Mouse (Mus musculus): ENCODE measurements at regions not wholly inside any gene's neighbourhood (a gene's known extent, or its start where the extent isn't known, plus 50 kb on each side); places are given as distances from the start of the nearest gene placed in this dataset.
A peak's percentile ranks its signal among the peaks of the same experiment; 100 is the strongest.

- Histone ChIP-seq H3K9ac (ENCODE audit: low read length) (no peak overlapping the region), H3K9me3 (ENCODE audit: control insufficient read depth, low read length) (no peaks in the 10 kb centered on the region), H3K4me2 (ENCODE audit: low read length) (no peak overlapping the region), H3K27me3 (ENCODE audit: control insufficient read depth, insufficient read depth, low read length) (no peaks in the 10 kb centered on the region), H3K4me3 (ENCODE audit: control insufficient read depth in 1 of 2, insufficient read depth in 1 of 2, low read depth in 1 of 2, low read length in 2 of 2) (no peak overlapping the region), H3K36me3 (ENCODE audit: control insufficient read depth, insufficient read depth, low read length) (no peaks in the 10 kb centered on the region), H3K4me1 (ENCODE audit: control insufficient read depth in 2 of 2, insufficient read depth in 2 of 2, low read length in 2 of 2) (no peaks in the 10 kb centered on the region), H3K27ac (replicated peaks in 1 of 2; ENCODE audit: control insufficient read depth in 1 of 2, insufficient read depth in 1 of 2, low read depth in 2 of 2, low read length in 2 of 2) (no peak overlapping the region)
- 73% methylated on average over 1 of the region's 1 CpGs for WGBS
- no peak for ATAC-seq (ENCODE audit: insufficient number of reproducible peaks, insufficient read depth, low FRiP score, low read depth)
Measured at GRCm38 (mm10) chr6:18628591-18628990, 113.9 kb upstream of the Cttnbp2 start.

GRCm38 (mm10) chr6:18633540-18634200 lies 119.0 kb upstream of the Cttnbp2 start:
- Histone ChIP-seq H3K9ac (ENCODE audit: low read length) (no peak overlapping the region), H3K4me3 (ENCODE audit: control insufficient read depth in 1 of 2, insufficient read depth in 1 of 2, low read depth in 1 of 2, low read length in 2 of 2) (no peak overlapping the region), H3K4me1 (ENCODE audit: control insufficient read depth in 2 of 2, insufficient read depth in 2 of 2, low read length in 2 of 2) (no peaks in the 10 kb centered on the region), H3K27me3 (ENCODE audit: control insufficient read depth, insufficient read depth, low read length) (no peaks in the 10 kb centered on the region), H3K9me3 (ENCODE audit: control insufficient read depth, low read length) (peaks cover 3% of the 10 kb centered on the region; the same call in 1 of the 2 replicates), H3K36me3 (ENCODE audit: control insufficient read depth, insufficient read depth, low read length) (no peaks in the 10 kb centered on the region), H3K27ac (replicated peaks in 1 of 2; ENCODE audit: control insufficient read depth in 1 of 2, insufficient read depth in 1 of 2, low read depth in 2 of 2, low read length in 2 of 2) (no peak overlapping the region), H3K4me2 (ENCODE audit: low read length) (no peak overlapping the region)
- 83% methylated on average over 2 of the region's 2 CpGs for WGBS
- ATAC-seq (ENCODE audit: insufficient number of reproducible peaks, insufficient read depth, low FRiP score, low read depth), result no peak

- Histone ChIP-seq H3K4me1 (ENCODE audit: control insufficient read depth in 2 of 2, insufficient read depth in 2 of 2, low read length in 2 of 2) (no peaks in the 10 kb centered on the region), H3K27ac (replicated peaks in 1 of 2; ENCODE audit: control insufficient read depth in 1 of 2, insufficient read depth in 1 of 2, low read depth in 2 of 2, low read length in 2 of 2) (no peak overlapping the region), H3K4me2 (ENCODE audit: low read length) (no peak overlapping the region), H3K9me3 (ENCODE audit: control insufficient read depth, low read length) (peaks cover 3% of the 10 kb centered on the region; the same call in 1 of the 2 replicates), H3K27me3 (ENCODE audit: control insufficient read depth, insufficient read depth, low read length) (no peaks in the 10 kb centered on the region), H3K9ac (ENCODE audit: low read length) (no peak overlapping the region), H3K36me3 (ENCODE audit: control insufficient read depth, insufficient read depth, low read length) (no peaks in the 10 kb centered on the region), H3K4me3 (ENCODE audit: control insufficient read depth in 1 of 2, insufficient read depth in 1 of 2, low read depth in 1 of 2, low read length in 2 of 2) (no peak overlapping the region)
- 40% methylated on average over 3 of the region's 3 CpGs for WGBS
- ATAC-seq (ENCODE audit: insufficient number of reproducible peaks, insufficient read depth, low FRiP score, low read depth), result no peak
Measured at GRCm38 (mm10) chr6:18639712-18640383, 125.2 kb upstream of the Cttnbp2 start.

GRCm38 (mm10) chr6:18648898-18649591 lies 134.4 kb upstream of the Cttnbp2 start:
- H3K4me2 ChIP-seq (ENCODE audit: low read length), result no peak overlapping the region
- H3K27me3 ChIP-seq (ENCODE audit: control insufficient read depth, insufficient read depth, low read length), result no peaks in the 10 kb centered on the region
- H3K4me3 ChIP-seq (ENCODE audit: control insufficient read depth in 1 of 2, insufficient read depth in 1 of 2, low read depth in 1 of 2, low read length in 2 of 2), result no peak overlapping the region
- ATAC-seq (ENCODE audit: insufficient number of reproducible peaks, insufficient read depth, low FRiP score, low read depth), result no peak
- 78% methylated on average over 5 of the region's 5 CpGs for WGBS
- H3K4me1 ChIP-seq (ENCODE audit: control insufficient read depth in 2 of 2, insufficient read depth in 2 of 2, low read length in 2 of 2), result peaks cover 0 to 5% of the 10 kb centered on the region in 2 experiments; a peak in 2 of 4 replicates
- no peak overlapping the region for H3K9ac ChIP-seq (ENCODE audit: low read length)
- H3K27ac ChIP-seq (replicated peaks in 1 of 2; ENCODE audit: control insufficient read depth in 1 of 2, insufficient read depth in 1 of 2, low read depth in 2 of 2, low read length in 2 of 2), result no peak overlapping the region
- H3K36me3 ChIP-seq (ENCODE audit: control insufficient read depth, insufficient read depth, low read length), result no peaks in the 10 kb centered on the region
- no peaks in the 10 kb centered on the region for H3K9me3 ChIP-seq (ENCODE audit: control insufficient read depth, low read length)

GRCm38 (mm10) chr6:18651319-18651718 lies 136.7 kb upstream of the Cttnbp2 start:
- WGBS, result 72% methylated on average over 3 of the region's 3 CpGs

GRCm38 (mm10) chr6:18652006-18652601 lies 137.5 kb upstream of the Cttnbp2 start:
- 30% methylated on average over 12 of the region's 12 CpGs for WGBS
- H3K36me3 ChIP-seq (ENCODE audit: control insufficient read depth, insufficient read depth, low read length), result no peaks in the 10 kb centered on the region
- H3K4me1 ChIP-seq (ENCODE audit: control insufficient read depth in 2 of 2, insufficient read depth in 2 of 2, low read length in 2 of 2), result peaks cover 0 to 5% of the 10 kb centered on the region in 2 experiments; a peak in 2 of 4 replicates
- H3K4me2 ChIP-seq (ENCODE audit: low read length), result no peak overlapping the region
- H3K9me3 ChIP-seq (ENCODE audit: control insufficient read depth, low read length), result no peaks in the 10 kb centered on the region
- H3K27ac ChIP-seq (replicated peaks in 1 of 2; ENCODE audit: control insufficient read depth in 1 of 2, insufficient read depth in 1 of 2, low read depth in 2 of 2, low read length in 2 of 2), result 0 out of 4 replicates have a peak overlapping the region, but pooled peaks of 1 of the 2 experiments have one; percentile 59
- H3K4me3 ChIP-seq (ENCODE audit: control insufficient read depth in 1 of 2, insufficient read depth in 1 of 2, low read depth in 1 of 2, low read length in 2 of 2), result no peak overlapping the region
- no peak for ATAC-seq (ENCODE audit: insufficient number of reproducible peaks, insufficient read depth, low FRiP score, low read depth)
- H3K9ac ChIP-seq (ENCODE audit: low read length), result no peak overlapping the region
- no peaks in the 10 kb centered on the region for H3K27me3 ChIP-seq (ENCODE audit: control insufficient read depth, insufficient read depth, low read length)

More at GRCm38 (mm10) chr6:18651319-18651718, 136.7 kb upstream of the Cttnbp2 start:
- no peaks in the 10 kb centered on the region for H3K27me3 ChIP-seq (ENCODE audit: control insufficient read depth, insufficient read depth, low read length)
- no peaks in the 10 kb centered on the region for H3K9me3 ChIP-seq (ENCODE audit: control insufficient read depth, low read length)
- H3K9ac ChIP-seq (ENCODE audit: low read length), result no peak overlapping the region
- no peak overlapping the region for H3K4me2 ChIP-seq (ENCODE audit: low read length)
- H3K4me3 ChIP-seq (ENCODE audit: control insufficient read depth in 1 of 2, insufficient read depth in 1 of 2, low read depth in 1 of 2, low read length in 2 of 2), result no peak overlapping the region
- peaks cover 0 to 5% of the 10 kb centered on the region in 2 experiments; a peak in 2 of 4 replicates for H3K4me1 ChIP-seq (ENCODE audit: control insufficient read depth in 2 of 2, insufficient read depth in 2 of 2, low read length in 2 of 2)
- H3K27ac ChIP-seq (replicated peaks in 1 of 2; ENCODE audit: control insufficient read depth in 1 of 2, insufficient read depth in 1 of 2, low read depth in 2 of 2, low read length in 2 of 2), result no peak overlapping the region
- no peak for ATAC-seq (ENCODE audit: insufficient number of reproducible peaks, insufficient read depth, low FRiP score, low read depth)
- no peaks in the 10 kb centered on the region for H3K36me3 ChIP-seq (ENCODE audit: control insufficient read depth, insufficient read depth, low read length)

GRCm38 (mm10) chr6:18654275-18654674 lies 139.6 kb upstream of the Cttnbp2 start:
- ATAC-seq (ENCODE audit: insufficient number of reproducible peaks, insufficient read depth, low FRiP score, low read depth), result no peak
- H3K4me3 ChIP-seq (ENCODE audit: control insufficient read depth in 1 of 2, insufficient read depth in 1 of 2, low read depth in 1 of 2, low read length in 2 of 2), result no peak overlapping the region
- WGBS, result 49% methylated on average over 6 of the region's 6 CpGs

More at GRCm38 (mm10) chr6:18654275-18654674, 139.6 kb upstream of the Cttnbp2 start:
- no peaks in the 10 kb centered on the region for H3K36me3 ChIP-seq (ENCODE audit: control insufficient read depth, insufficient read depth, low read length)
- H3K27ac ChIP-seq (replicated peaks in 1 of 2; ENCODE audit: control insufficient read depth in 1 of 2, insufficient read depth in 1 of 2, low read depth in 2 of 2, low read length in 2 of 2), result no peak overlapping the region
- no peak overlapping the region for H3K4me2 ChIP-seq (ENCODE audit: low read length)
- H3K27me3 ChIP-seq (ENCODE audit: control insufficient read depth, insufficient read depth, low read length), result no peaks in the 10 kb centered on the region
- no peaks in the 10 kb centered on the region for H3K9me3 ChIP-seq (ENCODE audit: control insufficient read depth, low read length)
- H3K9ac ChIP-seq (ENCODE audit: low read length), result no peak overlapping the region
- peaks cover 0 to 5% of the 10 kb centered on the region in 2 experiments; a peak in 2 of 4 replicates for H3K4me1 ChIP-seq (ENCODE audit: control insufficient read depth in 2 of 2, insufficient read depth in 2 of 2, low read length in 2 of 2)
